Mouse (Mus musculus) liver, adult 2 months (tissue): ENCODE results near the gene Pbx2.

Source experiments
- CTCF ChIP-seq: fragments of 200-500 bp; IDR thresholded peaks from 2 replicates; pipeline ENCODE4 v1.5.1; 2011; ENCODE audit warnings: low read depth, low read length, control low read depth
- POLR2A ChIP-seq: fragments of 200-500 bp; IDR thresholded peaks from 2 replicates; pipeline ENCODE4 v1.6.1; 2011; ENCODE audit warnings: low read length, control low read depth; ENCODE audit not compliant: insufficient read depth; ENCODE audit errors: extremely low read depth

- TF ChIP-seq CTCF (no peak), POLR2A (no peak)
Measured at GRCm38 (mm10) chr17:34560438-34560837, 30.6 kb upstream of the Pbx2 start.
